Mouse (Mus musculus) kidney, adult 2 months (tissue): Measurements from ENCODE around the gene Zdhhc1. TPM values are rescaled to one million over a fixed set of nuclear protein-coding genes. Genes with fewer than 3 reads are reported as not detected.

Source experiments
- DNase-seq: peaks from one replicate; pipeline ENCODE4 v3.0.0; 2021
- H3K27ac ChIP-seq: fragments of 200-500 bp; 2 replicates; pipeline ENCODE4 v1.5.1; 2012; ENCODE audit warnings: low read depth, low read length, control low read depth, inconsistent platforms; ENCODE audit not compliant: insufficient read depth
- H3K27me3 ChIP-seq: fragments of 200-500 bp; replicated peaks from 2 replicates; pipeline ENCODE4 v1.6.1; 2012; ENCODE audit warnings: mild to moderate bottlenecking, moderate library complexity, low read length, inconsistent platforms; ENCODE audit not compliant: control insufficient read depth, insufficient read depth
- H3K36me3 ChIP-seq: fragments of 200-500 bp; 2 replicates; pipeline ENCODE4 v1.6.1; 2012; ENCODE audit warnings: mild to moderate bottlenecking, moderate library complexity, low read length, inconsistent platforms; ENCODE audit not compliant: control insufficient read depth, insufficient read depth
- H3K4me1 ChIP-seq: fragments of 200-500 bp; 2 replicates; pipeline ENCODE4 v1.6.1; 2011; ENCODE audit warnings: low read length; ENCODE audit not compliant: control insufficient read depth, insufficient read depth
- H3K4me3 ChIP-seq: fragments of 200-500 bp; 2 replicates; pipeline ENCODE4 v1.5.1; 2011; ENCODE audit warnings: mild to moderate bottlenecking, low read depth, low read length, control low read depth; ENCODE audit not compliant: insufficient read depth
- CTCF ChIP-seq: fragments of 200-500 bp; conservative IDR thresholded peaks from 2 replicates; pipeline ENCODE4 v1.5.1; 2011; ENCODE audit warnings: low read depth, mild to moderate bottlenecking, control low read depth, low read length, moderate library complexity, mixed read lengths; ENCODE audit not compliant: insufficient read depth, insufficient read length
- POLR2A ChIP-seq: fragments of 200-500 bp; IDR thresholded peaks from one replicate; pipeline ENCODE4 v1.6.1; 2011; ENCODE audit warnings: low read depth, low read length, control low read depth
- WGBS: fragments of 180-500 bp; shearing (Covaris S2); methylation state at CpG from one replicate; pipeline ENCODE4 v1.1.7; 2018; 5-methylcytosine and 5-hydroxymethylcytosine counted together
- polyA plus RNA-seq: library from polyadenylated mRNA; depleted of rRNA; stranded (reverse); fragments of >200 nt; gene quantifications from 2 replicates; pipeline ENCODE4 v1.2.3, GENCODE M21; 2012

The Zdhhc1 gene
- polyA plus RNA-seq, 1 experiment, result 47.6 TPM

- DNase-seq, result no peak
- WGBS, result 92% methylated on average over 27 of the region's 27 CpGs
- H3K4me1 ChIP-seq, result peaks cover 3% of the 10 kb centered on the region; the same call in 1 of the 2 replicates
- H3K27me3 ChIP-seq, result no peaks in the 10 kb centered on the region
- H3K27ac ChIP-seq, result no peak overlapping the region
- no peak for TF ChIP-seq POLR2A
- no peak for TF ChIP-seq CTCF
- H3K36me3 ChIP-seq, result no peaks in the 10 kb centered on the region
- H3K4me3 ChIP-seq, result no peak overlapping the region
Observed at GRCm38 (mm10) chr8:105468002-105468720, 28.5 kb downstream of the Zdhhc1 start.

GRCm38 (mm10) chr8:105467396-105467985, 29.2 kb downstream of the Zdhhc1 start:
- Histone ChIP-seq H3K4me1 (peaks cover 3% of the 10 kb centered on the region; the same call in 1 of the 2 replicates), H3K27ac (no peak overlapping the region), H3K27me3 (no peaks in the 10 kb centered on the region), H3K4me3 (no peak overlapping the region), H3K36me3 (no peaks in the 10 kb centered on the region)
- TF ChIP-seq CTCF (no peak), POLR2A (no peak)
- 97% methylated on average over 10 of the region's 10 CpGs for WGBS
- no peak for DNase-seq

DNA sequence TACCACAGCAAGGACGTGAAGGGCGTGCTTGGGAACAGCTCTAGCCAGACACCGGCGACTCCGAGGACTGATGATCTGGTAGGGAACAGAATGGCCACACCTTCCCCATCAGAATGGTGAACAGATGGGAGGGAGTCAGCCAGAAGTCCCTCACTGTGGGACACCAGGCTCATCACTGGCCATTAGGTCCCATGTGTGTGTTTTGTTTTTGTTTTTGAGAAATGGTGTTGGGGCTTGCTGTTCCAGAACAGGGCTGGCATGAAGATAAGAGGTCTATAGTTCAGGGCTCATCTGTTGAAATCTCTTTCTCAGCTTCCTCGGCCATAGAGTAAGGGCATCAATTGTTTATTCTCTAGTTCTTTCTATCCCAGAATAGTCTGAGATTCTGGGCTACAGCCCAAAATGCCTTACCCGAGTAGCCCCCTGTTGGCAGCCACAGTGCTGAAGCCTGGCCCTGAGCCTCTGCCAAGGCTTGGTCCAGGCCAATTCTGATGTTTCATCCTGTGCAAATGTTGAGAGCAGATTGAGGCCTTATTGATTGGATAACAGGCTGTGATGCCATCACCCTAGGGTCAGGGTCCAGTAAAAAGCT, 29.9 kb downstream of the Zdhhc1 start:
- DNase-seq, result no peak
- H3K4me1 ChIP-seq, result peaks cover 3% of the 10 kb centered on the region; the same call in 1 of the 2 replicates
- no peak overlapping the region for H3K4me3 ChIP-seq
- no peak for TF ChIP-seq CTCF
- no peak for TF ChIP-seq POLR2A
- H3K27ac ChIP-seq, result no peak overlapping the region
- no peaks in the 10 kb centered on the region for H3K27me3 ChIP-seq
- WGBS, result 78% methylated on average over 7 of the region's 7 CpGs
- no peaks in the 10 kb centered on the region for H3K36me3 ChIP-seq

DNA sequence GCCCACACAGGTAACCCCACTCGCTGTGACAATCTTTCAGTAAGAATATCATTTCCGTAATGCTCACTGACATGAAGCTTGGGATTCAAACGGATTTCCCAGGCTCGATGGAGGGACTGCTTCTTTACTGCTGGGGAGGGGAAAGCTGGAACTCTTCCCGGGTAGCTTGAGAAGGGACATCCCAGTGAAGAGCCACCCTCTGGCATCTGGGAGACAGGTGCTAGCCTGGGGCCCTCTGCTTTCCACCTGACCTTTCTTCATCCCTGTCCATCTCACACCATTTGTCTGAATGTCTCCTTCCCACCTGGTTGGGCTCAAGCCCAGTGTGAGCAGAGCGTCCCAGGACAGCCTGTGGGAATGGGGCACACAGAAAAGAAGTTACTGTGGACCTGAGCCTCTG, 30.5 kb downstream of the Zdhhc1 start:
- TF ChIP-seq POLR2A, result no peak
- TF ChIP-seq CTCF, result no peak
- H3K36me3 ChIP-seq, result no peaks in the 10 kb centered on the region
- DNase-seq, result no peak
- H3K4me1 ChIP-seq, result no peaks in the 10 kb centered on the region
- H3K27ac ChIP-seq, result no peak overlapping the region
- no peaks in the 10 kb centered on the region for H3K27me3 ChIP-seq
- H3K4me3 ChIP-seq, result no peak overlapping the region
- 81% methylated on average over 6 of the region's 6 CpGs for WGBS

DNA sequence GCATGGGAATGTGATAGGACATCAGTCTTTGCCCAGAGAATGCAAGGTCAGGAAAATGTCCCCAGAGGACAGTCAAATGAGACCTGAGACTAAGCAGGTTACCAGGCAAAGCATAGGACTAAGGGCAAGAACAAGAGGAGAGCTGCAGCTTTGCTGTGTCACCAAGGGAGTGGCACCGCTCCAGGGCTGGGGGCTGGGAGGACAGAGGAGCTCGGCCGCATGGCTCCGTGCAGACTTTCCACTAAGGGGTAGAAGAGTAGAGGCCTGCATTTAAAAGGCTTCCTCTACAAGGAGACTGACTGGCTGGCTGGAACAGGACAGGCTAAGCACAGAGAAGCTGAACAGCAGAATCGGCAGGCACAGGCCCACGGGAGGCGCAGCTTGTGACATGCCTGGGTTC, 32.1 kb downstream of the Zdhhc1 start:
- Histone ChIP-seq H3K27me3 (no peaks in the 10 kb centered on the region), H3K36me3 (no peaks in the 10 kb centered on the region), H3K4me1 (no peaks in the 10 kb centered on the region), H3K4me3 (no peak overlapping the region), H3K27ac (no peak overlapping the region)
- 67% methylated on average over 7 of the region's 7 CpGs for WGBS
- no peak for TF ChIP-seq POLR2A
- TF ChIP-seq CTCF, result no peak
- DNase-seq, result no peak

GRCm38 (mm10) chr8:105461085-105461803, 35.5 kb downstream of the Zdhhc1 start:
- Histone ChIP-seq H3K27ac (no peak overlapping the region), H3K27me3 (no peaks in the 10 kb centered on the region), H3K36me3 (no peaks in the 10 kb centered on the region), H3K4me1 (no peaks in the 10 kb centered on the region), H3K4me3 (no peak overlapping the region)
- DNase-seq, result no peak
- TF ChIP-seq CTCF (no peak), POLR2A (no peak)
- 52% methylated on average over 13 of the region's 13 CpGs for WGBS

- 62% methylated on average over 10 of the region's 10 CpGs for WGBS
- Histone ChIP-seq H3K36me3 (no peaks in the 10 kb centered on the region), H3K4me1 (no peaks in the 10 kb centered on the region), H3K4me3 (no peak overlapping the region), H3K27ac (no peak overlapping the region), H3K27me3 (no peaks in the 10 kb centered on the region)
- TF ChIP-seq POLR2A (no peak), CTCF (no peak)
- no peak for DNase-seq
Observed at GRCm38 (mm10) chr8:105455218-105455617, 41.5 kb downstream of the Zdhhc1 start.
